Mouse (Mus musculus) 416B (cell line): ENCODE results near the gene Ino80.
A peak's percentile ranks its signal among the peaks of the same experiment; 100 is the strongest.

Source experiments
- DNase-seq: peaks from one replicate; pipeline ENCODE4 v3.0.0; 2011; ENCODE audit warnings: low read depth

The Ino80 gene

GRCm38 (mm10) chr2:119353707-119354106 is 123.8 kb downstream of the Ino80 start:
- DNase-seq = no peak

- peak; percentile 98 for DNase-seq
These were observed 126.7 kb downstream of the Ino80 start, which contains the start of gene Chac1 for GRCm38 (mm10) chr2:119350555-119351486. Gene Chac1 (plus strand): TSS chr2:119351229.

GRCm38 (mm10) chr2:119344537-119345138 is 132.8 kb downstream of the Ino80 start:
- no peak for DNase-seq

- peak; percentile 91 for DNase-seq
These were observed 139.8 kb downstream of the Ino80 start for GRCm38 (mm10) chr2:119337425-119338265.

GRCm38 (mm10) chr2:119336470-119336869 is 141.0 kb downstream of the Ino80 start:
- DNase-seq = peak; percentile 59

DNA sequence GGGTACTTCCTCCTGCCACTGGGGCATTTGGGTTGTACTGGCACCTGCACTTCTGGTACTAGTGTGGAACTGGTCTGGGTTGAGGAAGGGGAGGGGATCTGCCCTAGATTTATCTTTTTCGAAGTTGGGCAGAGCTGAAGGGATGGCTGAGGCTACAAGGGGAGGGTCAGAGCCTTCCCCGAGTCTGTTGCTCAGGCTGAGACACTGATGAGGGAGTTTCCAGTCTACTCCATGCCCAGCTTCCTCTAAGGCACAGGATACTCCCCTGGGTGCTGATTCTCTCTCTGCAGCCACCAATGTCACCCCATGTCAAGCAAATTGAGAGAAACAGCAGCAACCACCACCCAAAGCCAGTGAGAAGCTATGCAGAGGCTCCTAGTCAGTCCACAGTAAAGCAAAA is 141.5 kb downstream of the Ino80 start:
- no peak for DNase-seq

DNA sequence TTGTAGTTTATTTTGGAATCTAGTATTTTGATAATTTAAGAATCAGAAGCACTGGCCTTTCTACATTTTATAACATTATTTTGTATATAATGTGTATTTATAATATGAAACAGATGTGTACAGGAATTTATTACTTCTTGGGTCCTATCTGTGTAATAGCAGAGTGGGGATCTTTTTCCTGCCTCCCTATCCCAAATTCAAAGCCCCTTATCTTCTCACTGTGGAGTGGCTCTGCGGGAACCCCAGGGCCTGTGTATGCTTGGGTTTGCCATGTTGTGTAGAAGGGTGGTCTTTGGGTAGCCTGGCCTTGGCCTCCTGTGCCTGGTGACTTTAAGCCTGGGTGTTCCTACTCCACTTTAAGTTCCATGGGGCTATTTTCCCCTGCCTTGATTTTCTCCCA is 142.0 kb downstream of the Ino80 start:
- no peak for DNase-seq

- no peak for DNase-seq
These were observed 142.4 kb downstream of the Ino80 start for GRCm38 (mm10) chr2:119334964-119335525.

GRCm38 (mm10) chr2:119334135-119334534 is 143.4 kb downstream of the Ino80 start:
- no peak for DNase-seq

DNA sequence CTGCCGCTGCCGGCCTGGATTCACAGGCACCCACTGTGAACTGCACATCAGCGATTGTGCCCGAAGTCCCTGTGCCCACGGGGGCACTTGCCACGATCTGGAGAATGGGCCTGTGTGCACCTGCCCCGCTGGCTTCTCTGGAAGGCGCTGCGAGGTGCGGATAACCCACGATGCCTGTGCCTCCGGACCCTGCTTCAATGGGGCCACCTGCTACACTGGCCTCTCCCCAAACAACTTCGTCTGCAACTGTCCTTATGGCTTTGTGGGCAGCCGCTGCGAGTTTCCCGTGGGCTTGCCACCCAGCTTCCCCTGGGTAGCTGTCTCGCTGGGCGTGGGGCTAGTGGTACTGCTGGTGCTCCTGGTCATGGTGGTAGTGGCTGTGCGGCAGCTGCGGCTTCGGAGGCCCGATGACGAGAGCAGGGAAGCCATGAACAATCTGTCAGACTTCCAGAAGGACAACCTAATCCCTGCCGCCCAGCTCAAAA is 145.3 kb downstream of the Ino80 start:
- DNase-seq = no peak

- DNase-seq = no peak
These were observed 146.7 kb downstream of the Ino80 start for GRCm38 (mm10) chr2:119330795-119331194.

DNA sequence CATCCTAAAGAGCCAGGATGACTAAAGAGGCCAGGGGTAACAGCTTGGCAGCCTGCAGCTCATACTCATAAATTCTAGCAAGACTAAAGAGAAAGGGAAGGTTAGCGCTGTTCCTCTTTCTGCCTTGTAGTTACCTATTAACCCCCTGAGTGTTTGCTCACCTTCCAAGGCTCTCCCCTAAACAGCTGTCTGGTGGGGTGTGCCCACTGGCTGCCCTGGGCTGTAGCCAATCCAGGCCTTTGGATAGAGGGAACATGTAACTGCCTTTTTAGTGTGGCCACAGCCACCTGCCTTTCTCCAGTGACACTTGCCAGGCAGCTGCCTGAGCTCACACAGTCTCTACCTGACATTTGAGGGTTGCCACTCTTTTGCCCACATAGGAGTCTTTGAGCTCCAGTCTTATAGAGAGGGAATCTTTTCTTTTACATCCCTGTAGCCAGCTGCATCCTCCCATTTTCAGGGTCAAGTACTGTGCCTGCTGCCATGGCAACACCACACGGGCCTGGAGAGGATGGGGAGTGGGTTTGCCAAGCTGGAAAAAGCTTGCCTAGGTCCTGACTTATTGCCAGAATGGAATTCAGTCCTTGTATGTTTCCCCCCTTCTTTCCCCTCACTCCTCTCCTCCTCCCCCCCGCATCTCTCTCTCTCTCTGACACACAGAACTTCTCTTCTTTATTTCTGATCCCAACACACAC is 148.2 kb downstream of the Ino80 start:
- no peak for DNase-seq

DNA sequence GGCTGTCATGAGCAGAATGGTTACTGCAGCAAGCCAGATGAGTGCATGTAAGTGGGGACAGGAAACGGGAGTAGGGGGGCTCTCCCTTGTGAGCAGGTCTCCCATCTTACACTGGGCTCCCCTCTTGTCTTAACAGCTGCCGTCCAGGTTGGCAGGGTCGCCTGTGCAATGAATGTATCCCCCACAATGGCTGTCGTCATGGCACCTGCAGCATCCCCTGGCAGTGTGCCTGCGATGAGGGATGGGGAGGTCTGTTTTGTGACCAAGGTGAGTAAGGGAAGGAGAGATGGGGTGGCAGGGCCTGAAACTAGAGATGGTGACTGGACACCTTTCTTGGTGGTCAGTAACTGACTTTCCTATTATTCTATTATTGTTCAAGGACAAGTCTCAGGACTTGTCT is 148.9 kb downstream of the Ino80 start:
- DNase-seq = no peak

- DNase-seq = no peak
These were observed 149.5 kb downstream of the Ino80 start for GRCm38 (mm10) chr2:119327942-119328526.

DNA sequence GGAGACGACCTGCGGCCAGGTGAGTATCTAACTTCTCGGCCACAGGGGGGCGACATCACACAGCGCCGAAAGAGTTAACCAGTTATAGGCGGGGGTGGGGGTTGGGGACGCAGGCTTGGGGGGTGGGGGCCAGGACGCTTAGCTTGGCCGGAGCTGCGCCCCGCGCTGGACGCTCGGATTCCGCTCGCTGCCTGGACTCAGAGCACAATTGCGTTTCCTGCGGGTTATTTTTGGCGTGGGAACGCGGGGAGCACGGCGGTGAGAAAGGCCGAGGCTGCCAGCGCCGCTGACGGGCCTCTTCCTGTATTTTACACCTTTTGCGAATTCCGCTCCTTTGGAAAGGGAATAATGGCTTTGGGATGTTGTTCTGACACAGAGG is 150.4 kb downstream of the Ino80 start:
- peak; percentile 61 for DNase-seq

GRCm38 (mm10) chr2:119326161-119327101 is 151.1 kb downstream of the Ino80 start:
- no peak for DNase-seq

- no peak for DNase-seq
These were observed 151.8 kb downstream of the Ino80 start, which contains the start of gene Dll4 for GRCm38 (mm10) chr2:119325568-119326143. Gene Dll4 (plus strand): TSS chr2:119325784.

DNA sequence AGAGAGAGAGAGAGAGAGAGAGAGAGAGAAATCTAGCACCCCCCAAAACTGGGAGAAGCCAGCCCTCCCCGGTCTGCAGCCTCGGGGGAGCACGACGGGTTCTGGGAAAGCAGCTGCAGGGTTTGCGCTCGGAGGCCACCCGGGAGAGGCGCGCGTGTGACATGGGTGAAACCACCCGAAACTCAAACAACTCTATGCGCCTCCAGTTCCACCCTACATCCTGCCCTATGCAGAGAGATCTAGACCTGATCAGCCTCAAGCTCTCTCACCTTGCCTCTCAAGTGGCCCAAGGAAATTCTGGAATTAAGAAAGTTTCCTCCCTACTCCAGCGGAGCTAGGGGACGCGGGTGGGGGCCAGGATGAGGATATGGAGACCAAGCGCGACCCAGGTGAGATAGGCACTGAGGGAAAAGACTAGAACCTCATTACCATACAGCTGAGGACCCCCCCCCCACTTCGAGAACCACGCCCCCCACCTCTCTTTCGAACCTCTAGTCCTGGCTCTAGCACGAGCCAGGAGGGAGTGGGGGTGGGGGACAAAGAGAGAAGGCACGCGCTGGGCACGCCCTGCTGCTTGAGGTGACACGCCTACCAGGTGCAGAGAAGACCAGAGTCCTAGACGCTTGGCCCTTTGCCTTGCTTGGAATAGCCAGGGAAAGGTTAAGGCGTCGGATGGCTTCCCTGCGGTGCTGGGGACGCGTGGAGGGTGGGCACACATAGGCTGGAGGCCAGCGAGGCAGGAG is 152.7 kb downstream of the Ino80 start:
- no peak for DNase-seq
